Mouse (Mus musculus): ENCODE results near the gene Ppm1n. TPM values are rescaled to one million over a fixed set of nuclear protein-coding genes. Genes with fewer than 3 reads are reported as not detected.

Gene Ppm1n
- total RNA-seq, 2 experiments from 2014 or later: 0.55 TPM; not detected in 1

- intact Hi-C loops (cut with DNase I): no loop called here
- DNase-seq (ENCODE audit: low spot score in 2 of 2): no peak
Observed at GRCm38 (mm10) chr7:19265147-19265546, 14.7 kb downstream of the Ppm1n start.

DNA sequence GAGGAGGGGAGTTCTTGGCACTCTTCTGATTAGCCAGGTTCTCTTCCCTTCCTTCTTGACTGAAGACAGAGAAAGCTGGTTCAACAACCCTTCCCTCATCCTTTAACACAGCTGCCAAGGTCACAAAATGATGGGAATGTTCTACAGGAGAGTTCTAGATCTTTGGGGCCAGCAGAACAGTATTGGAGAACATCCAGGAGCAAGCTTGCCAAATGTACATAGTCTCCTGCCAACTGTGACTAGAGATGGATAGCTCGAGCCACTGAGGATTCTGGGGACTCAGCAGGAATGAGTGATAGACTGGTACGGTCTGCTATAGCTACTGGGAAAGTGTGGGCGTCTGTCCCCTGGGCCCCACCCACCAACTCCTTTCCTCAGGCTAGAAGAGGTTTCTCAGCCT lies 21.5 kb downstream of the Ppm1n start:
- intact Hi-C loops (cut with DNase I): no loop called here

DNA sequence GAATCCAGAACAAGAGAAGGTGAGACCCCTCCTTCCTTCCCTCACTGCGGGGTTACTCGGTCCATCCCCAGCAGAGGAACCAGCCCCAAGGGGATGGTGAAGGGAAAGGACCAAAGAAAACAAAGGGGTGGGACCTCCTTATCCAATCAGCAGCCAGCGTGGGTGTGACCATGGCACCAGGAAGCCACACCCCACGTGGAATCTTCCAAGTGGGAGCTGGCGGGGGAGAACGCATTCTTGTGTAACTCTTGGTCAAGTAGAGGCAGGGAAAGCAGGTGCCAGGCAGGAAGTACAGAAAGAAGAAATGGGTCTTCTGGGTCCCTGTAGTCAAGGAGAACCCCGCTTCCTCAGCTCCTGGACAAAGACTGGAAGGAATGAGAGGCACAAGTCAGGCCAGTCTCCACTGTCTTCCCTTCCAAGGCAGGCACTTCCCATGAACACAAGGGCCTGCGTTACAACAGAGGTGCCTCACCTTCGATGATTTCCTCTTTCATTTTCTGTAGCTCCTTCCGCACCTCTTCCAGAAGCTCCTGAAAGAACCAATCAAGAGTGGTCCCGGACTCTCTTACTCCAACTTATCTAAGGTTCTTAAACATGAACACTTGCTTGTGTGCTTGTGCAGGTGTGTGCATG lies 22.4 kb downstream of the Ppm1n start:
- intact Hi-C loops (cut with DNase I): no loop called here
- DNase-seq (ENCODE audit: low spot score in 2 of 2): peak; percentile 52 to 57

More for the DNA sequence above, 21.5 kb downstream of the Ppm1n start:
- DNase-seq (ENCODE audit: low spot score in 2 of 2): peak in 1 of 2 experiments; percentile 20

GRCm38 (mm10) chr7:19256567-19256966 lies 23.3 kb downstream of the Ppm1n start:
- no peak for DNase-seq (ENCODE audit: low spot score in 2 of 2)

DNA sequence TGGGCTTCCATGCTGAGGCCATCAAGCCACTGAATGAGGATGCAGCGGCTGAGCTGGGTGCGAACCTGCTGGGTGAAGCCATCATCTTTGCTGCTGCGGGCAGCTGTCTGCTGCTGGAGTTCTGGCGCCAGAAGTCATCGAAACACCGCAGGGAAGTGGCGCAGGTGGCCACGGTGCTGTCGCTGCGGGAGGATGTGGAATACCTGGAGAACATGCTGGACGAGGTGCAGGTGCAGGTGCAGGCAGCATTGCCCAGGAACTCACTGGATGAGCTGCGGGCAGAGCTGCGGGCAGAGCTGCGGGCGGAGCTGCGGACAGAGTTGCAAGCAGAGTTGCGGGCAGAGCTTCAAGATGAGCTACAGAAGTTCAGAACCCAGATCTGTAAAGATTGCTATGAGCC lies 24.5 kb downstream of the Ppm1n start:
- DNase-seq (ENCODE audit: low spot score in 2 of 2): no peak
- intact Hi-C loops (cut with DNase I): no loop called here

More at GRCm38 (mm10) chr7:19256567-19256966, 23.3 kb downstream of the Ppm1n start:
- intact Hi-C loops (cut with DNase I): no loop called here

- intact Hi-C loops (cut with DNase I): no loop called here
- no peak for DNase-seq (ENCODE audit: low spot score in 2 of 2)
Observed at GRCm38 (mm10) chr7:19253437-19253836, 26.4 kb downstream of the Ppm1n start.

DNA sequence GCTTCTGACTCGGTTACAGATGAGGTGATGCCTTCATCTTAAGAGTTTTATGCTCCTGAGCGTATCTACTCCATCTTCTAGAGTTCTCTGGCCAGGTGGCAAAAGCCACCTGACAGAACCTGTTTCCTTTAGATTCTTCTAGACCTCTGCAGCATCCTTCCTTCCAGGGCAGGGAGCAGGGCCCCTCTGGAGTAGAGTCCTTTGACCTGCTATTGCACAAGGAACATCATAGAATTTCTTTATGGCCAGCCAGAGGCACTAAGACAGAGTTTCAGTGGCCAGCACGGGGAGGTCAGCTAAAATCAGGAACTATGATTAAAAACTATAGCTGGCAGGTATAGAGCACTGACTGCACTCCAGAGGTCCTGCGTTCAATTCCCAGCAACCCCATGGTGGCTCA lies 27.8 kb downstream of the Ppm1n start:
- intact Hi-C loops (cut with DNase I): no loop called here
- no peak for DNase-seq (ENCODE audit: low spot score in 2 of 2)

GRCm38 (mm10) chr7:19247511-19247910 lies 32.4 kb downstream of the Ppm1n start:
- DNase-seq (ENCODE audit: low spot score in 2 of 2): no peak
- intact Hi-C loops (cut with DNase I): no loop called here

GRCm38 (mm10) chr7:19246855-19247254 lies 33.0 kb downstream of the Ppm1n start:
- no peak for DNase-seq (ENCODE audit: low spot score in 2 of 2)
- intact Hi-C loops (cut with DNase I): no loop called here

DNA sequence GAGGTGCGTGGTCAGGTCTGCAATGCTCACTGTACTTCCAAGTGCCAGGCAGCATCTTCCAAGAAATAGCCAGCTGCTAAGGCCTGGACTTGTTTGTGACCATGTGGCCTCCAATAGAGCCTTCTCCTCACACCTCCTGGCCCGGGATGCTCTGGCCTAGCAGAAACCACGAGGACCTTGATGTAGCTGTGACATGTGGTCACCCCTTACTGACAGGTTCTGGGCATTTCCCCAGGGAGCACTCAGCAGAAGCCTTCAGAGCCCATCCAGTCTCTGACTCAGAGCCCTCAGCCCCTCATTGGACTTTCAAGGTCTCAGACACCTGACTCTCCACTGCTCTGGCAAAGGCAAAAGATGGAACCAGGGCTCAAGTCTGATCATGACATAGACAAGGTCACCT lies 34.8 kb downstream of the Ppm1n start:
- DNase-seq (ENCODE audit: low spot score in 2 of 2): no peak
- intact Hi-C loops (cut with DNase I): no loop called here

- intact Hi-C loops (cut with DNase I): no loop called here
Observed at GRCm38 (mm10) chr7:19243858-19244257, 36.0 kb downstream of the Ppm1n start.

GRCm38 (mm10) chr7:19242005-19242404 lies 37.9 kb downstream of the Ppm1n start:
- intact Hi-C loops (cut with DNase I): no loop called here

More at GRCm38 (mm10) chr7:19243858-19244257, 36.0 kb downstream of the Ppm1n start:
- peak in 1 of 2 experiments; percentile 65 for DNase-seq (ENCODE audit: low spot score in 2 of 2)

GRCm38 (mm10) chr7:19240905-19241463 lies 38.9 kb downstream of the Ppm1n start:
- intact Hi-C loops (cut with DNase I): no loop called here
- peak in 1 of 2 experiments; percentile 47 for DNase-seq (ENCODE audit: low spot score in 2 of 2)

More at GRCm38 (mm10) chr7:19242005-19242404, 37.9 kb downstream of the Ppm1n start:
- DNase-seq (ENCODE audit: low spot score in 2 of 2): no peak

- intact Hi-C loops (cut with DNase I): loop anchor here (2.0 kb wide), 3 partner anchors 43 to 103 kb away; partner anchors contain the start of gene Rtn2
- no peak for DNase-seq (ENCODE audit: low spot score in 2 of 2)
Observed at GRCm38 (mm10) chr7:19239986-19240385, 39.9 kb downstream of the Ppm1n start.

DNA sequence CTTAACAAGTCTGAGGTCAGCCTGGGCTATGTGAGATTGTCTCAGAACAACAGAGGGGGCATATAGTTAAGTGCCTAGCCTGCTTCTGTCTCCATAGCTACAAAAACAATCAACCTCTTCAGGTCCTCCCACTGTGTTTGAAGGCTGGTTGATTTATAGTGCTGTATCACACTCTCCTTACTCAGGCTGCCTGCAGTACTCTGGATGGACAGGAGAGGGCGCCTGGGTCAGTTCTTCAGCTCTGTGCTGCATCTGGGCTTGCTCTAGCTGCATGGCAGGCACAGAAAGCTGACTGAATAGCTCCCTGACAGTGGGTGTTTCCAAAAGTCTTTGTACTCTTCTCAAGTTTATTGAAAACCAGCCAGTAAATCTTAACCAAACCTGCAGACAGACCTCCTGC lies 40.4 kb downstream of the Ppm1n start:
- intact Hi-C loops (cut with DNase I): loop anchor here (2.0 kb wide), 3 partner anchors 43 to 103 kb away; partner anchors contain the start of gene Rtn2
- DNase-seq (ENCODE audit: low spot score in 2 of 2): peak; percentile 91 to 96

GRCm38 (mm10) chr7:19238344-19238743 lies 41.5 kb downstream of the Ppm1n start:
- intact Hi-C loops (cut with DNase I): loop anchor here (2.0 kb wide), 3 partner anchors 44 to 104 kb away; partner anchors contain the start of gene Rtn2
- no peak for DNase-seq (ENCODE audit: low spot score in 2 of 2)

DNA sequence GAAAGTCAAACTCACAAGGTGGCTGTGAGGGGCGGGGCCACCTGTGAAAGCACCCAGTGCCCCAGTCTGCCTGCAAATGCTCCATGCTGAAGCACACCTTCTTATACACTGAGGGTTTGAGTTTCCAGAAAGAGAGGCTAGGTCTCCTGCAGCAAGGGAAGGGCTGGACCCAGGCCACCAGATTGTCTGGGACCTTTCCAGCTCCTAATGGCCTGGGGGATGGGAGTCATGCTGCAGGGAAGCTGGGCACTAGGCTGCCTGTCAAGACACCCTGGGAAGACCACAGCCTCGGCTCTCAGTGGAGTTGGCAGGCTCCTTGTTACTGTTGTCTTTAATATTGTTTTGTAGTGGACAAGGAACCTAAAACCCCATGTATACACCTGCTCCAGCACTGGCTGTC lies 43.5 kb downstream of the Ppm1n start:
- intact Hi-C loops (cut with DNase I): no loop called here
- DNase-seq (ENCODE audit: low spot score in 2 of 2): no peak

DNA sequence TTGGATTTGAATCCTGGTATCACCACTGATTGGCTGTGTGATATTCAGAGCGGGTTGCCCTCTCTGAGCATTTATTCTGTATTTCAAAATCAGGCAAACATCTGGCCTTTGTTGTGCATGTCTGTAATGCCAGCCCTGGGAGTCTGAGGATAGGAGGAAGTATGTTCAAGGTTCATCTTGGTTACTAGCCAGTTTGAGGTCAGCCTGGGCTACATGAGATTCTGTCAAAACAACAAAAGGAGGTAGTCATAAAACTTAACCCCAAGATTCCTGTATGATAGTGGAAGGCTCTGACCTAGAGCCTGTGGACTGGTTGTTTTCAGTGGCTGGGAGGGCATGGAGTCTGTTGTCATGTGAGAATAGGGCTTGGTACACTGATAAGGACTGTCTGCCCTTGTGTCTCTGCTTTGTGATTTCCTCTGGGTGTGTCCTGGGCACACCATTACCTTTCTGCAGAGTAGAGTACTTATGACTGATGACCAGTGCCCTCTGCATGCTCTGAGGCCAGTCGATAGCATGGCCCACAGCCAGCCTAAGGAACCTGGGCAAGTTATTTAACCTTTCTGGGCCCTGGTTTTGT lies 44.7 kb downstream of the Ppm1n start:
- intact Hi-C loops (cut with DNase I): no loop called here
- no peak for DNase-seq (ENCODE audit: low spot score in 2 of 2)

GRCm38 (mm10) chr7:19234652-19235051 lies 45.2 kb downstream of the Ppm1n start:
- intact Hi-C loops (cut with DNase I): no loop called here
- no peak for DNase-seq (ENCODE audit: low spot score in 2 of 2)

- DNase-seq (ENCODE audit: low spot score in 2 of 2): no peak
- intact Hi-C loops (cut with DNase I): no loop called here
Observed at GRCm38 (mm10) chr7:19231849-19232248, 48.0 kb downstream of the Ppm1n start.

DNA sequence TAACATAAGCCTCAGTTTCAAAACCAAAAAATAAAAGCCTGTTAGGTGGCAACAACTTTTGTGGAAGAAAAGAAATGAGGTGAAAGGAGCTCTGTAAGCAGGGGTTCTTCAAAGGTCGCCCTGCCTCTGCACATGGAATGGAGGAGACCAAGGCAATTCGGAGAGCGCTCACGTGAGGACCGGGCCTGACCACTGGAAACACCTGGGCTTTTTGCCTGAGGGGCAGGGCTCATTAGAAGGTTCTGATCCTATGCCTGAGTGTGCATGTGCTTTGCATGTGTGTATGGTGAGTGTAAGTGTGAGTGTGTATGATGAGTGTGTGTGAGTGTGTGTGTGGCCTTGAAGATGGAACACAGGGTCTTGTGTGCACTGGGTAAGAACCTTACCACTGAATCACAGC lies 49.0 kb downstream of the Ppm1n start:
- no peak for DNase-seq (ENCODE audit: low spot score in 2 of 2)
- intact Hi-C loops (cut with DNase I): no loop called here

All from left cerebral cortex, postnatal 25 days (tissue).